Mouse (Mus musculus) testis, postnatal 14 days (tissue): Measurements from ENCODE around the gene Lrrc18.

ENCODE experiments used
- DNase-seq: peaks from one replicate; pipeline ENCODE4 v3.0.0; 2021; ENCODE audit warnings: low spot score

The Lrrc18 gene

DNA sequence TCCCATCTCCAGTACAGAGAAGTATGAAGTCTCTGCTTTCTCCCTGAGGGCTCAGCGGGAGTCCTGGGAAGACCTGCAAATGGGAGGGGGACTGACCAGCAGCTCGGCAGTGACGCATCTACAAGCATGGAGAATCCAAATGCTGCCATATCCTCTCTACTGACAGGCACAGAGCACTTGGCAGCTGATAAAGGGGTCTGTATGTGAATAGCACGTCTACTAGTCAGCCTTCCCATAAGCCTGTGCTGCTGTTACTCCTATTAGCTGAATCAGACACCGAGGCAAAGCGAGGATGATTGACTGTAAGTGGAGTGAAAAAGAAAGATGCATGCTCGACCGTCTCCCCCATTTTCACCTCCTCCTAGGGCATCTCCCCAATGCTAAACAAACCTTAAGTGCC is 62.3 kb downstream of the Lrrc18 start:
- no peak for DNase-seq

DNA sequence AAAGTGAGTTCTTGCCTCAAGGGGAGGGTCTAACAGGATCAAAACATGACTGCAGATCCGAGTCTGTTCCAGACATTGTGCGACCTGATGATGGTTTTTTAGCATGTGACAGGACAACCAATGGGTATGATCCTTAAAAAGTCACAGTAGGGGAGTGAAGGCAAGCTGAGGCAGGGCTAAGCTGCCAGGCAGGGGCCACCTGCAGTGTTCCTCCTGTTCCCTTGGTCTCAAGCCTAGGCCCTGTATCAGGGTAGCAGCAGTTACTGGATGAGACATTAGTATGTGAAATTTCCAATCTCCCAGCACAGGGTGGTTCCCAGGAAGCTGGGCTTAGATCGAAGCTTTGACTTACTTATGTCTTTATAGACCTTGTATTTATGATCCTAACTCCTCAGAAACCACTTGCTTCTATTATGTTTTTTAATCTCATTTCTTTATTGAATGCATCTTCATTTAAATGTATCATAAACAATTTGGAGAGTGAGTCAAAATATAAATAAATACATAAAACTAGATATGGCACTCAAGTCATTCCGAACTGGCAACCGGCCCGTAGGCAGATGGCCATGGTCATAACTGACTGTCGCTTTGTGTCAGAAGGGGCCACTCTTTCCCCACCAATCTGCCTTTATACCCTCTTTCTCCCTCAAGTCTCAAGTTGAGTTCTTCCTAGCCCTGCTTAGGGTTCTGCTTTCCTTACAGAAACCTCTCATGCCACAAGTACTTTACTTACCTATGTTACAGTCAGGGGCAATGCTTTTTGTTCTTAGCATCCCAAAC is 67.9 kb downstream of the Lrrc18 start:
- no peak for DNase-seq

DNA sequence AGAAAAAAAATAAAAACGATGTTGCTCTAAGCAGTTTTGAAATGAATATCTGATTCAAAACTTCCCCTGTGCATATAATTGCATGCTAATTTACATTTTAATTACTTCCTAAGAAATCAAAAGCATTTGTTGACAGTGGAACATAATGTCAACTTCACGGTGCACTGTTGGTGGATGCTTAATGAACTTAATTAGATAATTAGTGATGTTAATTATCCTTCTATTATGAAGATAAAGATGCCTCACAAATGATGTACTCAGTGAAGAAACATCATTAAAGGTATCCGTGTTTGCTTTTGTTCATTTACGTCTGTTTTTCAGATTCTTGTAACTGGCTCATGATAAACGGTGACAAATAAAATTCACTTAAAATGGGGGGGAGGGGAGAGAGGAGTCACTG is 71.8 kb downstream of the Lrrc18 start:
- DNase-seq: no peak
